12 mouse cellular contexts compared by ENCODE assay signal in genomic region chr1:39006830-39007829, GRCm38 (mm10). TPM values are rescaled to one million over a fixed set of nuclear protein-coding genes. Genes with fewer than 3 reads are reported as not detected.
DNase-seq lines count a peak whose midpoint lies in the region; ATAC-seq and TF ChIP-seq lines count a peak whose summit lies in the region.
"Had no signal": no experiment of that assay in that cellular context is flagged by ENCODE, and none has a peak within 500 bp of the region (broad histone marks: within the 10 kb centered on the region; RNA-seq: fewer than 3 reads in every experiment).

No protein-coding gene starts in this region.

- H3K27ac ChIP-seq in kidney, postnatal 0 days = no peak overlapping the region
- H3K27ac ChIP-seq in heart, embryonic 16.5 days (ENCODE audit: low read length) = peak overlapping the region; percentile 86
- H3K27ac ChIP-seq in neural tube, embryonic 14.5 days (ENCODE audit: low read depth, low read length) = no peak overlapping the region
- H3K27ac ChIP-seq: layer of hippocampus, adult 2 months; midbrain, embryonic 13.5 days had no signal

- no peak overlapping the region for H3K9ac ChIP-seq in kidney, postnatal 0 days (ENCODE audit: low read depth, low read length)
- peak overlapping the region; percentile 25; the same call in 1 of the 2 replicates for H3K9ac ChIP-seq in heart, embryonic 16.5 days (ENCODE audit: low read length)
- no peak overlapping the region for H3K9ac ChIP-seq in neural tube, embryonic 14.5 days (replicated peaks; ENCODE audit: low read depth, low read length)
- H3K9ac ChIP-seq: midbrain, embryonic 13.5 days had no signal

- no peaks in the 10 kb centered on the region for H3K4me1 ChIP-seq in kidney, postnatal 0 days (replicated peaks; ENCODE audit: insufficient read depth, low read length)
- peaks cover 13% of the 10 kb centered on the region for H3K4me1 ChIP-seq in heart, embryonic 16.5 days (ENCODE audit: control insufficient read depth, insufficient read depth, low read length)
- H3K4me1 ChIP-seq in neural tube, embryonic 14.5 days (ENCODE audit: control insufficient read depth, insufficient read depth, low read length) = peaks cover 12% of the 10 kb centered on the region

- H3K27me3 ChIP-seq in kidney, postnatal 0 days (ENCODE audit: insufficient read depth, low read length) = no peaks in the 10 kb centered on the region
- no peaks in the 10 kb centered on the region for H3K27me3 ChIP-seq in heart, embryonic 16.5 days (ENCODE audit: control insufficient read depth, insufficient read depth, low read length)
- no peaks in the 10 kb centered on the region for H3K27me3 ChIP-seq in neural tube, embryonic 14.5 days (ENCODE audit: control insufficient read depth, insufficient read depth, low read length)
- H3K27me3 ChIP-seq: midbrain, embryonic 13.5 days; Patski had no signal

- no peak for ATAC-seq in kidney, postnatal 0 days (replicated peaks; ENCODE audit: low FRiP score, low read depth)
- peak; percentile 87 for ATAC-seq in heart, embryonic 16.5 days (replicated peaks; ENCODE audit: extremely low read depth, insufficient read depth, low FRiP score)
- ATAC-seq in neural tube, embryonic 14.5 days (ENCODE audit: low read depth) = peak; percentile 76
- ATAC-seq: midbrain, embryonic 13.5 days; Patski had no signal

- no peaks in the 10 kb centered on the region for H3K9me3 ChIP-seq in kidney, postnatal 0 days (replicated peaks; ENCODE audit: low read length)
- no peaks in the 10 kb centered on the region for H3K9me3 ChIP-seq in heart, embryonic 16.5 days (replicated peaks; ENCODE audit: control insufficient read depth, low read length)
- H3K9me3 ChIP-seq in neural tube, embryonic 14.5 days (ENCODE audit: control insufficient read depth, low read length) = no peaks in the 10 kb centered on the region
- H3K9me3 ChIP-seq: midbrain, embryonic 13.5 days had no signal

- no peaks in the 10 kb centered on the region for H3K36me3 ChIP-seq in kidney, postnatal 0 days (ENCODE audit: insufficient read depth, low read length)
- no peaks in the 10 kb centered on the region for H3K36me3 ChIP-seq in heart, embryonic 16.5 days (ENCODE audit: control insufficient read depth, insufficient read depth)
- no peaks in the 10 kb centered on the region for H3K36me3 ChIP-seq in neural tube, embryonic 14.5 days (ENCODE audit: control insufficient read depth, insufficient read depth, low read length)
- H3K36me3 ChIP-seq: midbrain, embryonic 13.5 days had no signal

- no peak for TF ChIP-seq CTCF in kidney, postnatal 0 days (IDR thresholded peaks at IDR 0.05; ENCODE audit: low read depth)

- no peak overlapping the region for H3K4me3 ChIP-seq in kidney, postnatal 0 days (replicated peaks; ENCODE audit: low read depth, low read length)
- no peak overlapping the region for H3K4me3 ChIP-seq in heart, embryonic 16.5 days (ENCODE audit: low read length)
- H3K4me3 ChIP-seq in neural tube, embryonic 14.5 days (ENCODE audit: low read depth, low read length) = no peak overlapping the region
- H3K4me3 ChIP-seq: layer of hippocampus, adult 2 months; midbrain, embryonic 13.5 days had no signal

- H3K4me2 ChIP-seq in kidney, postnatal 0 days (ENCODE audit: low read length) = no peak overlapping the region
- peak overlapping the region; percentile 32; the same call in 1 of the 2 replicates for H3K4me2 ChIP-seq in heart, embryonic 16.5 days (ENCODE audit: low read depth, low read length)
- H3K4me2 ChIP-seq in neural tube, embryonic 14.5 days (ENCODE audit: low read depth, low read length) = 0 out of 2 replicates have a peak overlapping the region, but pooled peaks have one; percentile 19
- H3K4me2 ChIP-seq: midbrain, embryonic 13.5 days had no signal

- whole genome bisulfite sequencing in kidney, postnatal 0 days = 49% methylated on average over 11 of the region's 11 CpGs
- 36% methylated on average over 11 of the region's 11 CpGs for WGBS in heart, embryonic 16.5 days
- WGBS in neural tube, embryonic 14.5 days = 19% methylated on average over 11 of the region's 11 CpGs

- DNase-seq in kidney, postnatal 0 days (ENCODE audit: low spot score) = peak; percentile 22
- no peak for DNase-seq in kidney, postnatal 36 days
- DNase-seq in adrenal gland, postnatal 25 days = peak; percentile 20
- DNase-seq in gastrocnemius, adult 8-10 months (ENCODE audit: low spot score in 2 of 2) = no peak
- no peak for DNase-seq in right cerebral cortex, postnatal 10 days (ENCODE audit: low spot score in 2 of 2)
- DNase-seq: cerebellum, adult 2 months; thymus, postnatal 25 days had no signal

RNA-seq across cellular contexts. Expression of gene Pdcl3, which starts 21.7 kb away (rescaled TPM):
- polyA plus RNA-seq in kidney, postnatal 0 days (2015; fragmentation: Nextera tagmentation; extraction: Ambion mirVana) = 189 and 198 TPM in 2 replicates
- 86.8 and 92.9 TPM in 2 replicates for total RNA-seq in adrenal gland, postnatal 25 days (2021)
- 125 and 156 TPM in 2 replicates for polyA plus RNA-seq in heart, embryonic 16.5 days (2015; fragmentation: Nextera tagmentation; extraction: Ambion mirVana)
- polyA plus RNA-seq in neural tube, embryonic 14.5 days (2014; fragmentation: Nextera tagmentation; extraction: Ambion mirVana) = 167 and 168 TPM in 2 replicates
- total RNA-seq in gastrocnemius, adult 8-10 months (2022) = 10 to 100 TPM; 61.7 to 82.6 (median 76.8) TPM

Comparison
In these comparisons a context has a peak if more than half of its experiments do, and no peak if none do; other contexts are left out.
1. DNase-seq: peak in kidney, postnatal 0 days (single experiment) and adrenal gland, postnatal 25 days (single experiment); none in kidney, postnatal 36 days (0 of 2), gastrocnemius, adult 8-10 months (0 of 2) and right cerebral cortex, postnatal 10 days (0 of 2).